Mouse (Mus musculus): ENCODE data around the gene Ckap2. TPM values are rescaled to one million over a fixed set of nuclear protein-coding genes. Genes with fewer than 3 reads are reported as not detected.
A peak's percentile ranks its signal among the peaks of the same experiment; 100 is the strongest.
"Not testable (repeated sequence)": the region's sequence is repeated elsewhere in the genome, so short reads cannot be mapped to it uniquely, and the experiment has no call there.

Ckap2 gene
- total and polyA plus RNA-seq, 3 experiments = 0.11 to 0.29 (median 0.21) TPM

DNA sequence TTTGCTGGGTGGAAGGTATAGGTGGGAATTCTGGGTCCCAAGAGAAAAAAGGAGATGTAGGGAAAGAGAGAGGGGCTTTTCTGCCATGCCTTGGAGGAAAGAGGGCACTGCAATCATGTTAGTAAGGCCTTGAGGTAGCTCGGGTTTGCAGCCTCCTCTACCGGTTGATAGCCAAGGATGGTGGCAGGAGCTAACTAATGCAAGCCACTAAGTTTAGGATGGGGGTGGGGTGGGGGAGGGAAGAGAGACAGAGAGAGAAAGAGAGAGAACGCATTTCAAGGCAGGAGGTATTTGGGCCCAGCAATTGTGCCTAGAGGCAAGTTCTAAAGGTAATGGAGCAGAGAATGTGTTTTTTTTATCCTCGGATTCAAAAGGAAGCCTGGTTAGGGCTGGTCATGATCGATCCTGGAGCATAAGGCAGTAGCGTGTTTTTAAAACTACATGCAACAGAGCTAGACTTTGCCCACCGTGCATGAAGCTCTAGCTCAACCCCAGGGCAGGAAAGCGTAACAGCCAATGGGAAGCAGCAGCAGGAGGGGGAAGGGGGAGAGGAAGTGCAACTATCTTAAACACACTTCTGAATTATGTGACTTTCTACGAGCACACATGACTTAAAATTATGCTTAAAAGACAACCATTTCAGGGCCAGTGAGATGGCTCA is 37.8 kb downstream of the Ckap2 start:
- no peaks in the 10 kb centered on the region for H3K27me3 ChIP-seq (ENCODE audit: control insufficient read depth, insufficient read depth, low read length)
- no peaks in the 10 kb centered on the region for H3K79me2 ChIP-seq (replicated peaks; ENCODE audit: control insufficient read depth, insufficient read depth, low read length)
- WGBS = 81% methylated on average over 9 of the region's 9 CpGs
- no peaks in the 10 kb centered on the region for H3K4me1 ChIP-seq (ENCODE audit: control insufficient read depth, insufficient read depth, low read length)
- intact Hi-C loops (cut with DNase I) = no loop called here
- H3K27ac ChIP-seq = no peak overlapping the region
- H3K9ac ChIP-seq (ENCODE audit: low read depth, low read length) = no peak overlapping the region
- DNase-seq = no peak
- TF ChIP-seq POLR2A (IDR thresholded peaks at IDR 0.05; ENCODE audit: insufficient read depth, low read depth, low read length) (no peak), EP300 (IDR thresholded peaks at IDR 0.05; ENCODE audit: insufficient read depth, low read depth, low read length) (no peak), CTCF (IDR thresholded peaks at IDR 0.05) (no peak)
- H3K36me3 ChIP-seq (ENCODE audit: control insufficient read depth, insufficient read depth, low read length) = no peaks in the 10 kb centered on the region
- H3K4me3 ChIP-seq = no peak overlapping the region

DNA sequence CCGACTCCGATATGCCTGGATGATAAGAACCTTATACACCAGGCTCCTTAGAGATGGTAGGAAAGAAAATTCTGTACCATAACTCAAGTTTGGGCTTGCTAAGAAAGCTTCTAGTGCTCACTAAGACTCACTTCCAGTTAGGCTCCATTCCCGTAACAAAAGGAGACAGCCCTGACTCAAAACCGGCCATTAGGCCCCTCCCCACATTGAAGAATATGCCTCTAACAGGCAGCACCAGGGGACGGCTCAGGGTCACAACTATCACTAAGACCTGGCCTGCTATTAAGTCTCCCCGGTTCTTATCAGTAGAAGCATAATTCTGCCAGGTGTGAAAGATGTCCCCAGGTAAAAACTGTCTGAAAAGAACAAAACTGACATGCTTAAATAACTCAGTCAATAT is 39.8 kb downstream of the Ckap2 start:
- TF ChIP-seq CTCF (IDR thresholded peaks at IDR 0.05) (no peak), POLR2A (IDR thresholded peaks at IDR 0.05; ENCODE audit: insufficient read depth, low read depth, low read length) (no peak), EP300 (IDR thresholded peaks at IDR 0.05; ENCODE audit: insufficient read depth, low read depth, low read length) (no peak)
- no peak overlapping the region for H3K9ac ChIP-seq (ENCODE audit: low read depth, low read length)
- 78% methylated on average over 6 of the region's 6 CpGs for WGBS
- no peaks in the 10 kb centered on the region for H3K27me3 ChIP-seq (ENCODE audit: control insufficient read depth, insufficient read depth, low read length)
- intact Hi-C loops (cut with DNase I) = no loop called here
- no peaks in the 10 kb centered on the region for H3K36me3 ChIP-seq (ENCODE audit: control insufficient read depth, insufficient read depth, low read length)
- no peaks in the 10 kb centered on the region for H3K4me1 ChIP-seq (ENCODE audit: control insufficient read depth, insufficient read depth, low read length)
- no peak overlapping the region for H3K27ac ChIP-seq
- DNase-seq = no peak
- H3K4me3 ChIP-seq = no peak overlapping the region
- no peaks in the 10 kb centered on the region for H3K79me2 ChIP-seq (replicated peaks; ENCODE audit: control insufficient read depth, insufficient read depth, low read length)

DNA sequence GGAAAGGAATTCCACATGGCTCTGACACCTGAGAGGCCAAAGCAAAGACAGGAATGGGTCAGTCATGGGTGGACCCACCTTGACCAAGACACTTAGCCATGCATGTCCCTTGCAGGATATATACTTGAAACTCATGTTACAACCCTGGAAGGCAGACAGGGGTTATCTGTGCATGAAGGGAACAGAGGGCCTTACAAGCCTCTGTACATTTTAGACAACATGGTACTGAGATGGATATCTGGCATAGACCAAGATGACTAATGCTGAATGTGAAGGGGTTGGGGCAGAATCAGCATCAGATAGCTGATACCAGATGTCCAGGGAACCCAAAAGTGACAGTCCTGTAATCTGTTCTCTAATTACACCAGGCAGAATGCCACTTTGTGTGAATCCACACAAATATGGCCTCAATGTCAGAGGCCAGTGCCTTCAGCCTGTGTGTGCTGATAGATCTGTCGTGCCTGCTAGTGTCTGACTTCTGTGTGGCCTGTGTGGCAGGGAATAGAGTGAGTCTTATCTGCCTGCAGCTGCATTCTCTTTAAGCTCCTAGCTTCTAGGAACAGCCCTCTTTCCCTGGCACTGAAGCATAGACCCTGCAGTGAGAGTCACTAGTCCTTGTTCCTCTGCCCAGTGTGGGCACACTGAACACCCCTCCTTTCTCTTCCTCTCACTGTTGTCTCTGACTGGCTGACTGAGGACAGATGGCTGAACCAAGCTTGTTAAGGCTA is 41.7 kb downstream of the Ckap2 start:
- 71% methylated on average over 1 of the region's 1 CpGs for WGBS

DNA sequence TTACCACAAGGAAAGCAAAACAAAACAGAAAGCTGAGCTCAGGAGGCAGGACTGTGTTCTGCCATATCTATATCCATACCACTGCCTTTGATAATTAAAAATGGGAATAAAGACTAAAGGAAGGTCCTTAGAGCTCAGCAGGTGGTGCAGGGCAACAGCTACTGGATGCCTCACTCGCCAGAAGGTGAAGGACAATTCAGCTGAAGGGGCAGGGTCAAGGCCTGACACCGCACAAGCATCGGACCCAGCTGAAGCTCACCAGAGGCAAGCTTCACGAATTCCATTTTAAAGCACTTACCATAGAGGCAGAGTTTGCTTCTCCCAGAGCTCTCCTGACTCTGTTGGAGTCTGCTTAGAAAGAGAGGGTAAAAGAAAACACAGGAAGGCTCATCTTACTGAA is 43.0 kb downstream of the Ckap2 start:
- intact Hi-C loops (cut with DNase I) = no loop called here
- WGBS = 82% methylated on average over 4 of the region's 4 CpGs
- Histone ChIP-seq H3K4me3 (no peak overlapping the region), H3K79me2 (replicated peaks; ENCODE audit: control insufficient read depth, insufficient read depth, low read length) (no peaks in the 10 kb centered on the region), H3K27me3 (ENCODE audit: control insufficient read depth, insufficient read depth, low read length) (no peaks in the 10 kb centered on the region), H3K4me1 (ENCODE audit: control insufficient read depth, insufficient read depth, low read length) (no peaks in the 10 kb centered on the region), H3K36me3 (ENCODE audit: control insufficient read depth, insufficient read depth, low read length) (no peaks in the 10 kb centered on the region), H3K27ac (no peak overlapping the region), H3K9ac (ENCODE audit: low read depth, low read length) (no peak overlapping the region)
- DNase-seq = no peak
- TF ChIP-seq POLR2A (IDR thresholded peaks at IDR 0.05; ENCODE audit: insufficient read depth, low read depth, low read length) = no peak
- no peak for TF ChIP-seq EP300 (IDR thresholded peaks at IDR 0.05; ENCODE audit: insufficient read depth, low read depth, low read length)
- no peak for TF ChIP-seq CTCF (IDR thresholded peaks at IDR 0.05)

More for the DNA sequence above, 41.7 kb downstream of the Ckap2 start:
- TF ChIP-seq POLR2A (IDR thresholded peaks at IDR 0.05; ENCODE audit: insufficient read depth, low read depth, low read length) = no peak
- Histone ChIP-seq H3K9ac (ENCODE audit: low read depth, low read length) (no peak overlapping the region), H3K36me3 (ENCODE audit: control insufficient read depth, insufficient read depth, low read length) (no peaks in the 10 kb centered on the region), H3K4me3 (no peak overlapping the region), H3K27me3 (ENCODE audit: control insufficient read depth, insufficient read depth, low read length) (no peaks in the 10 kb centered on the region), H3K27ac (no peak overlapping the region), H3K4me1 (ENCODE audit: control insufficient read depth, insufficient read depth, low read length) (no peaks in the 10 kb centered on the region), H3K79me2 (replicated peaks; ENCODE audit: control insufficient read depth, insufficient read depth, low read length) (no peaks in the 10 kb centered on the region)
- no peak for DNase-seq
- intact Hi-C loops (cut with DNase I) = no loop called here

DNA sequence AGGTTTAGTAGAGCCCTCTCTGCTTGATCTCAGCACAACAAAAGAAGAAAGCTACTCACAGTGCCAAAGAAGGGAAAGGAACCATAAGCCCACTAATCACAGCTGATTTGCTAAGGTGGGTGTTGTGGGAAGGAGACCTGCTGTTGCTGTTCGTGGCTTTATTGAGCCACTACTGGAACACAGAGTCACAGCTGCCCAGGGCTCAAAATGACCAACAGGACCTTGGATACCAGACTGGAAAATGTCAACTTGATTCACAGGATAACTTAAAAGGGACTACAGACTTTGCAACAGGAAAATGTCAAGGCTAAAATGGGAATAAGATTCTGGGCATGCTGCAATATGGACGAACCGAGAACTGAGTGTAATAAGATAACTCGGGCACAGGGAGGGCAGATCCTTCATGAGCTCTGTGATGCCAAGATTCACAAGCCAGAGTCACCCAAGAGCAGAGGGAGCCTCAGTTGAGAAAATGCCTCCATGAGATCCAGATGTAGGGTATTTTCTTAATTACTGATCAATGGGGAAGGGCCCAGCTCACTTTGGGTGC is 43.7 kb downstream of the Ckap2 start:
- H3K9ac ChIP-seq (ENCODE audit: low read depth, low read length) = no peak overlapping the region
- intact Hi-C loops (cut with DNase I) = no loop called here
- 67% methylated on average over 4 of the region's 4 CpGs for WGBS
- no peak overlapping the region for H3K4me3 ChIP-seq
- no peak for DNase-seq
- no peaks in the 10 kb centered on the region for H3K27me3 ChIP-seq (ENCODE audit: control insufficient read depth, insufficient read depth, low read length)
- no peaks in the 10 kb centered on the region for H3K4me1 ChIP-seq (ENCODE audit: control insufficient read depth, insufficient read depth, low read length)
- H3K27ac ChIP-seq = no peak overlapping the region
- no peaks in the 10 kb centered on the region for H3K36me3 ChIP-seq (ENCODE audit: control insufficient read depth, insufficient read depth, low read length)
- no peaks in the 10 kb centered on the region for H3K79me2 ChIP-seq (replicated peaks; ENCODE audit: control insufficient read depth, insufficient read depth, low read length)
- TF ChIP-seq EP300 (IDR thresholded peaks at IDR 0.05; ENCODE audit: insufficient read depth, low read depth, low read length) (no peak), CTCF (IDR thresholded peaks at IDR 0.05) (no peak)

DNA sequence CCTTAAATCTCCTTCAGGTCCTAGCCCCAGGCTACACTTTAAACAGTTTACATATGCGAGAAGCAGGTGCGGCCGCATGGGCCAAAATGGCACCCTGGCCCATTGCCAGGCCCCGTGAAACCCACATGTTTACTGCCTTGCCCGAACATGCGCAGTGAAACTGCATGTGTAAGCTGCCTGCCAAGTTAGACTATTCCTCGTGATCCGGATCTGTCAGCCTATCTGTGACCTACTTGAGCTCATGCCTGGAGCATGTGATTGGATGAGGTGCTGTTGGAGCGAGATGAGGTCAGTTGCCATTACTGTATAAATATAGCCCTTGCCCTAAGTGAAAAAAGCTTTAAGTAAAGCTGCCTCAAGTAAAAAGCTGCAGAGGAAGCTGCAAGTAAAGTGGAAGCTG is 49.2 kb downstream of the Ckap2 start:
- H3K27me3 ChIP-seq (ENCODE audit: control insufficient read depth, insufficient read depth, low read length); H3K9ac ChIP-seq (ENCODE audit: low read depth, low read length); H3K4me3 ChIP-seq; H3K79me2 ChIP-seq (replicated peaks; ENCODE audit: control insufficient read depth, insufficient read depth, low read length); H3K4me1 ChIP-seq (ENCODE audit: control insufficient read depth, insufficient read depth, low read length); intact Hi-C loops (cut with DNase I); H3K36me3 ChIP-seq (ENCODE audit: control insufficient read depth, insufficient read depth, low read length): not testable (repeated sequence)
- TF ChIP-seq EP300 (IDR thresholded peaks at IDR 0.05; ENCODE audit: insufficient read depth, low read depth, low read length) = 0 out of 2 replicates have a peak, but pooled peaks have one; percentile 40
- WGBS = 58% methylated on average over 9 of the region's 9 CpGs
- DNase-seq = peak; percentile 39 to 62
- peak overlapping the region; percentile 8 for H3K27ac ChIP-seq

All from heart, adult 2 months (tissue).